7 mouse cellular contexts compared by ENCODE assay signal in the genomic region with DNA sequence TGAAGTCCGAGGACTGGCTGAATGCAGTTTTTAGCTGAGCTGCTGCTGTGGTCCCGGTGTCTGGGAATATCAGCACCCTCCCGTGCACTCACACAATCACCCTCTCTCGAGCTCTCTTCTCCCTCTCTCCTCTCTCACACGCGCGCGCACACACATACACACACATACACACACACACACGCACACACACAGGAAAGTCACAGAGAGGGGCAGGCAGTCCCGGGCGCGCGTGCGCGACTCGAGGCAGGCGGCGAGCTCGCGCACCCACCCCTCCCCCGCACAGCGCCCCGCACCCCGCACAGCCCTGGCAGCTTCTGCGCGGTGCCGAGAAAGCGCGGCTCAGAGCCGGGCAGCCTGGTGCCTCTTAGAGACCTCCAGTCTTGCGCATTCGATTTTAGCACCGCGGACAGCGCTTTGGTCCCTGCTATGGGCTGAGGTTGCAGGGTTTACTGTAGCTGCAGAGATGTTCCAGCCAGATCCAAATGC. TPM values are rescaled to one million over a fixed set of nuclear protein-coding genes. Genes with fewer than 3 reads are reported as not detected.
DNase-seq lines count a peak whose midpoint lies in the region; ATAC-seq lines count a peak whose summit lies in the region.

Gene Gria2 (minus strand): TSS at position 240 of the 486 bp plus-strand sequence.

- H3K9ac ChIP-seq in intestine, embryonic 16.5 days (ENCODE audit: low read depth, low read length) = no peak within 1 kb of the TSS
- H3K9ac ChIP-seq in midbrain, embryonic 15.5 days = peak within 1 kb of the TSS; percentile 77
- no peak within 1 kb of the TSS for H3K9ac ChIP-seq in stomach, embryonic 16.5 days (ENCODE audit: low read length)

- WGBS in intestine, embryonic 16.5 days = under 1% methylated on average over 34 of the region's 35 CpGs
- under 1% methylated on average over 30 of the region's 35 CpGs for WGBS in midbrain, embryonic 15.5 days
- WGBS in stomach, embryonic 16.5 days = under 1% methylated on average over 32 of the region's 35 CpGs

- H3K4me1 ChIP-seq in intestine, embryonic 16.5 days (ENCODE audit: control insufficient read depth, insufficient read depth, low read length) = peaks cover 14% of the 10 kb centered on the region
- H3K4me1 ChIP-seq in midbrain, embryonic 15.5 days = peaks cover 24% of the 10 kb centered on the region
- H3K4me1 ChIP-seq in stomach, embryonic 16.5 days (ENCODE audit: control insufficient read depth, insufficient read depth, low read length) = no peaks in the 10 kb centered on the region; the same call in 1 of the 2 replicates

- no peaks in the 10 kb centered on the region for H3K36me3 ChIP-seq in intestine, embryonic 16.5 days (ENCODE audit: control insufficient read depth, insufficient read depth, low read length)
- H3K36me3 ChIP-seq in midbrain, embryonic 15.5 days (replicated peaks) = no peaks in the 10 kb centered on the region
- H3K36me3 ChIP-seq in stomach, embryonic 16.5 days (ENCODE audit: control insufficient read depth, insufficient read depth, low read length) = no peaks in the 10 kb centered on the region

- peak; percentile 47 for DNase-seq in adrenal gland, adult 8-10 months
- DNase-seq in cerebellum, postnatal 4 days (ENCODE audit: low spot score in 2 of 2) = peak; percentile 68 to 88
- peak; percentile 11 for DNase-seq in gastrocnemius, postnatal 25 days
- DNase-seq in left cerebral cortex, postnatal 14 days (ENCODE audit: low spot score in 2 of 2) = peak; percentile 92 to 96

- H3K4me2 ChIP-seq in intestine, embryonic 16.5 days (ENCODE audit: low read depth, low read length) = peak within 1 kb of the TSS; percentile 82
- H3K4me2 ChIP-seq in midbrain, embryonic 15.5 days = peak within 1 kb of the TSS; percentile 59
- H3K4me2 ChIP-seq in stomach, embryonic 16.5 days (ENCODE audit: low read depth, low read length) = peak within 1 kb of the TSS; percentile 61

- H3K4me3 ChIP-seq in intestine, embryonic 16.5 days (ENCODE audit: low read length) = peak within 1 kb of the TSS; percentile 49
- H3K4me3 ChIP-seq in midbrain, embryonic 15.5 days = peak within 1 kb of the TSS; percentile 74
- peak within 1 kb of the TSS; percentile 40 for H3K4me3 ChIP-seq in stomach, embryonic 16.5 days (replicated peaks; ENCODE audit: low read length)

- no peak within 1 kb of the TSS for H3K27ac ChIP-seq in intestine, embryonic 16.5 days (ENCODE audit: low read length)
- peak within 1 kb of the TSS; percentile 96 for H3K27ac ChIP-seq in midbrain, embryonic 15.5 days
- H3K27ac ChIP-seq in stomach, embryonic 16.5 days (ENCODE audit: low read length) = no peak within 1 kb of the TSS

- H3K9me3 ChIP-seq in intestine, embryonic 16.5 days (ENCODE audit: control insufficient read depth, low read length) = no peaks in the 10 kb centered on the region
- H3K9me3 ChIP-seq in midbrain, embryonic 15.5 days = no peaks in the 10 kb centered on the region
- no peaks in the 10 kb centered on the region for H3K9me3 ChIP-seq in stomach, embryonic 16.5 days (replicated peaks; ENCODE audit: control insufficient read depth, low read length)

- H3K27me3 ChIP-seq in intestine, embryonic 16.5 days (replicated peaks; ENCODE audit: control insufficient read depth, insufficient read depth, low read length) = peaks cover 20% of the 10 kb centered on the region; the same call in 1 of the 2 replicates
- no peaks in the 10 kb centered on the region for H3K27me3 ChIP-seq in midbrain, embryonic 15.5 days (replicated peaks)
- peaks cover 26% of the 10 kb centered on the region for H3K27me3 ChIP-seq in stomach, embryonic 16.5 days (ENCODE audit: control insufficient read depth, insufficient read depth, low read length)

- intact Hi-C loops in left cerebral cortex, postnatal 14 days (cut with DNase I) = loop anchor here (2.0 to 10.0 kb wide), 5 partner anchors 380 to 1125 kb away; partner anchors contain the start of gene Fam198b

- peak; percentile 95 for ATAC-seq in intestine, embryonic 16.5 days
- ATAC-seq in midbrain, embryonic 15.5 days (replicated peaks) = peak; percentile 95
- peak; percentile 91 for ATAC-seq in stomach, embryonic 16.5 days (ENCODE audit: insufficient read depth, low FRiP score)

RNA-seq across cellular contexts. Expression of gene Gria2, which starts in this region (rescaled TPM):
- 10 to 100 TPM; 12.2 to 22.3 (median 18.1) TPM for total RNA-seq in adrenal gland, adult 8-10 months (2022)
- total RNA-seq in gastrocnemius, postnatal 25 days (2021) = under 1 TPM; 0.05 TPM
- polyA plus RNA-seq in intestine, embryonic 16.5 days (2015; fragmentation: Nextera tagmentation; extraction: Ambion mirVana) = 0.95 and 1.4 TPM in 2 replicates
- 100 to 1,000 TPM; 476 to 481 TPM for total RNA-seq in left cerebral cortex, postnatal 14 days (2021)
- 196 and 222 TPM in 2 replicates for polyA plus RNA-seq in midbrain, embryonic 15.5 days (2015; fragmentation: Nextera tagmentation; extraction: Ambion mirVana)
- 2.8 and 3.1 TPM in 2 replicates for polyA plus RNA-seq in stomach, embryonic 16.5 days (2015; fragmentation: Nextera tagmentation; extraction: Ambion mirVana)

Comparison
In these comparisons a context has a peak if more than half of its experiments do, and no peak if none do; other contexts are left out.
1. RNA of gene Gria2 (total RNA-seq): 476 to 481 TPM in left cerebral cortex, postnatal 14 days; 12.2 to 22.3 TPM in adrenal gland, adult 8-10 months and 0.05 TPM in gastrocnemius, postnatal 25 days; every median in the first group is over 10 times any median in the second.
2. RNA of gene Gria2 (polyA plus RNA-seq): 196 to 222 TPM in midbrain, embryonic 15.5 days; 2.8 to 3.1 TPM in stomach, embryonic 16.5 days and 0.95 to 1.4 TPM in intestine, embryonic 16.5 days; every median in the first group is over 10 times any median in the second.
3. Peak in DNase-seq in gastrocnemius, postnatal 25 days; RNA of the gene not detected or under 1 TPM.
4. DNase-seq: peak in every context shown above with its lines; median percentile 94 in left cerebral cortex, postnatal 14 days; 78 in cerebellum, postnatal 4 days; 47 in adrenal gland, adult 8-10 months; 11 in gastrocnemius, postnatal 25 days.
5. Peak in every context shown above with its lines, with median percentiles within 50 percentile points of each other: ATAC-seq, H3K4me2 ChIP-seq and H3K4me3 ChIP-seq.